Mouse (Mus musculus): ENCODE measurements at regions not wholly inside any gene's neighbourhood (a gene's known extent, or its start where the extent isn't known, plus 50 kb on each side); places are given as distances from the start of the nearest gene placed in this dataset.
"Not testable (repeated sequence)": the region's sequence is repeated elsewhere in the genome, so short reads cannot be mapped to it uniquely, and the experiment has no call there.

DNA sequence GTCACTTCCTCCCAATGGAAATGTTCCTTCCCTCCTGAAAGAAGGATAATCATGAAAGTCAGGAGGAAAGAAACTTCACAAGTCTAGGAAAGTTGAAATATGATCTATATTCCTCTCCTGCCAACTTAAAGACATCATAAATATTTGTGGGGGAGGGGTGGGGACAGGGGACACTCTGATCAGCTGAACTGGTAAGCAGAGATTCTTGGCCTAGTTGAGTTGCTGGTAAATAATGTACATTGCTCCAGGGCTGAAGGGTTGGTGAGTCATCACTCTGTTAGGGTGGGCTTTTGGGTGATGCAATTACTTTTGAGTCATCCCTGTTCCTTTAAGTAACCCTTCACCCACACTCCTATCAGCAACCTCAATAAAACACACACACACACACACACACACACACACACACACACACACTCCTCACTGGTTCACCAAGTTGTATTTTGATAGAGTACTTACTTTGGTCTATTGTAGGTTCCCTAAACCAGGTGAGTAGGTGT, 56.0 kb downstream of the Ccdc71l start:
- DNase-seq, result no peak

DNA sequence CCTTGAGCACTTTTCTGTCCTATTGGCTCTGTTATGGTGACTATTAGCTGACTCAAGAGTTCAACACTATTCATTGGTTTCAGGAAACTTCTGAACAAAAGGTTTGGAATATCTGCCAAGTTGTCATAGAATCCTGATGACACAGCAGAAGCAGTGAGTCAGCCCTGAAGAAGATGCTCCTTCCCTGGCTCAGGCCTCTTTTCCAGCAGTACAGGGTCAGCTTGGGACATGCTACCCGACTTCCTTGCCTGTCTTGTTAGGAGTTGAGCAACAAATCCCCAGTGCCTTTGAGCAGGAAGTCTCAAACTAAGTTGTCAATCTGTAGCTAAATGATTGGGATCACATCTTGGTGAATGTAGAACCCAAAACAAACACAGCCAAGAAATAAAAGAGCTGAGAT, 56.6 kb downstream of the Ccdc71l start:
- DNase-seq, result no peak

DNA sequence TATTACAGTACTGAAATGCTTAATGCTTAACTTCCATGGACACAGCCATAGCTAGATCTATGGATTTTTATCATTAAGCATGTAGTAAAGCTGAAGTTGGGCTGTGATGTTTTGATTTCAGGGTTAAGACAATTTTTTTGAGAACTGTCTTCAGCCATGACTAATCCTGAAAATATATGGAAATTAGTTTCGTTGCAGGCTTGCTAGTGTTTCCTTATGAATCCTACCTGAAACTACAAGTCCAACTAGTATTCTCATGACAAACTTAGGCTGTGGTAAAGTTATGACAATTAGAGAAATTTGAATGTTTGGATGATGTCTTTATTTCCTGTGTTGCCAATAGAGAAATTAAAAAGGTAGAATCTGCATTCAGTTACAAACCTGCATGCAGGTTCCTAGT, 59.7 kb downstream of the Ccdc71l start:
- no peak for DNase-seq

- no peak for DNase-seq
Measured at GRCm38 (mm10) chr12:32444770-32445169, 66.3 kb downstream of the Ccdc71l start.

GRCm38 (mm10) chr12:32445874-32446273, 67.4 kb downstream of the Ccdc71l start:
- no peak for DNase-seq

GRCm38 (mm10) chr12:32449373-32449772, 70.9 kb downstream of the Ccdc71l start:
- no peak for DNase-seq

DNA sequence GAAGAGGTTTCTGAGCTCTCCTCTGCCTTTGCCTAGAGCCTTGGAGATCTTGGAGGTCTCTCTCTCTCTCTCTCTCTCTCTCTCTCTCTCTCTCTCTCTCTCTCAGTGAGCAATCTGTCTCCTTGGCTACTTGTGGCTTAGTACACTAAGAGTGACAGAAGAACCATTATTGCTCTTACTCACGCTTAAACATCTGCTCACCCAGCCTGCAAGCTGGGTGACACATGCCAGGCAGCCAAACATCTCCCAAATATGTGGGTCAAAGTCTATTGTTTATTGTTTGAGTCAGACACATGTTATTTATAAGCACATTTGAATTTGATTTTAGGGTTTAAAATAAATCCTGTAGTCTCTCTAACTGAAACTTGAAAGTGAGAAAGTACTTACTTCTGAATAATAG, 72.7 kb downstream of the Ccdc71l start:
- peak; percentile 54 for DNase-seq

DNA sequence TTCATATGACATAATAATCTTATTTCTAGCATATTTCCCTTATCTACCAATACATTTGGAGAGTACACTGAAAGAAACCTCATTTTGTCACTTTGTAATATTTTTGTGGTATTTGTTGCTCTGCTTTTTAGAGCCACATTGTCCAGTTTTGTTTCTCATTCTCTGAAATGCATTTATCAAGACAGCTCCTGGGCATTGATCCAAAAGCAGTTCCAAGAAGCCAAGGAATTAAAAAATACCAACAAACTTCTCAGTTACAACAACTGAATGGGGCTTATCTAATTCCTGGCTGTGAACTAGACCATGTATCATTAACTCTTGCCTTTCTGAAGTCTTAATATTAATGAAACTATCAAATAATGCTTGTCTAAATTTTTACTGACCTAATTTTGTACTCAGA, 76.3 kb downstream of the Ccdc71l start:
- DNase-seq, result no peak

GRCm38 (mm10) chr12:32455231-32455630, 76.7 kb downstream of the Ccdc71l start:
- DNase-seq, result not testable (repeated sequence)

GRCm38 (mm10) chr12:32455913-32456312, 77.4 kb downstream of the Ccdc71l start:
- peak; percentile 80 for DNase-seq

GRCm38 (mm10) chr12:32456796-32457195, 78.3 kb downstream of the Ccdc71l start:
- DNase-seq, result peak; percentile 74

GRCm38 (mm10) chr12:32458386-32458785, 79.9 kb downstream of the Ccdc71l start:
- DNase-seq, result no peak

DNA sequence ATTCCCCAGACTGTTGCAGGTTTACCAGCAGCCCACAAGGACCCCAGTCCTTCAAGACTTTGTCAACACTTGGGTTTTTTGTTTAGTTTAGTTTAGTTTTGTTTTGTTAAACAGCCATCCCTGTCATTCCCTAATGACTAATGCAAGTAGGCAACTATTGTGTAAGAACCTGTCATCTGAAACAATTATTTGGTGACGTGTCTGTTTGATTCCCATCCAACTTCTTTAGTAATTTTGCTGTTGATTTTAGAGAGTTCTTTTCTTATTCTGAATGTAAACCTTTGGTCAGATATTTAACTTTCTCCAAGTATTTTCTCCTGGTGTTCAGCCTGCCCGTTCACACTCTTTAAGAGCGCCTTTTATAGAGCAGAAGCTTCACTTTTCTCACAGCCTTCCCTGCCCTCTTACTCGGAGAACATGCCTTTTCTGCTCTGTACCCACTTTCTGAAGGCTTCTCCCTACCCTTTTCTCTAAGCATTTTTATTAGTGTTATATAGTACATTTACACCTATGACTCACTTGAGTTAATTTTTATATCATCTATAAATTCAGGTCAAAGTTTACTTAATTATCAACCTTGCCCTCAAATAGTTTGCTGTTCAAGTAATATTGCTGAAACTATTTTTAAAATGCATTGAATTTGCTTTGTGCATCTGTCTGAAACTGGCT, 82.0 kb downstream of the Ccdc71l start:
- no peak for DNase-seq

GRCm38 (mm10) chr12:32465371-32465770, 86.9 kb downstream of the Ccdc71l start:
- DNase-seq, result no peak

- no peak for DNase-seq
Measured at GRCm38 (mm10) chr12:32469863-32470262, 91.4 kb downstream of the Ccdc71l start.

DNA sequence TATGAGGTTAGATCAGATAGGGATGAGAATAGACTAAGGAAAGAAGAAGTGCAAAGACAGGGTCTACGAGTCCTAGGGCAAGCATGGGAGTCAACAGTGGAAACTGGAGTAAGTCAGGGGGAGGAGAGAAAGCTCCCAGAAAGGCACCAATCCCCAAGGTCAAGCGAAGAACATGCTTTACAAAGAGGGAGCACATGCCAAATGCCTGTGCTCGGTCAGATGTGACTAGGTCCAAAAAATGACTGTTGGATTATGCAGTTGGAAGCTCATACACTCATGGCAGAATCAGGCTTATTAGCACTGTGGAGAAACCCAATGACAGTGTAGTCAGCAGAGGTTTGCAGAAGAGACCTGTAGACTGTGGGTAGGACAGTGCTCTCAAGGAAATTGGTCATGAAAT, 100.9 kb downstream of the Ccdc71l start:
- DNase-seq, result no peak

DNA sequence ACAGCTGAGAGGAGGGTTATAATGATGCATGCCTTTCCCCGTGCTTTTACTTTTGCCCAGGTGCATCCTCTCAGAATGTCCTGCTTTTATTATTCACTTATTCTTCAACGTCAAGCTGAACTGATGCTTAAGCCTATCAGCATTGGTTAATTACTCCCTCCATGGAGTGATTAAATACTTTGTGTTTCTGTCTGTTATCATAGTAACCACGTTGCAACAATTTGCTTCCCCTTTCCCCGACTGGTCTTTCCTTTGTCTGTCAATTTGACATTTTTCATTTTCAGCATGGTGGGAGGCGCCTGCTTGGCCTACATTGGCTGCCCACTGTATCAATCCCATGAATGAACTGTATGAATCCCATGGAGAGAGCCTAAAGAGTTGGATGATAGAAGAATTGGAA, 101.8 kb downstream of the Ccdc71l start:
- no peak for DNase-seq

DNA sequence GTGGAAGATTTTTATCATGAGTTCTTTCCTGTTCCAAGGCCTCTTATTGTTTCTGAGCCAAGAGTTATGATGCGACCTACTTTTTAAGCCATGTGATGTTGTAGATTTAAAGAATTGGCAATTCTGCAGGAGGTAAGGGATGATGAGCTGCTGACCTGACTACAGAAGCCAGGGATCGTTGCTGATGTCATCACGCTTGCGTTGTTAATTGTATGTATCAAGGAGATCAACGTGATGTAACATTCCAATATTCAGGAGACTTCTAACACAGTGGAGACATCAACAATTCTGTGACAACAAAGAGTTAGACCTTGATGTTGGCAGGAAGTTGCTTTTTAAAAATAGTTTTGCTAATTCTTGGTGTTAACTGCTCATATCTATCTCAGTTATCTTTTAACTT, 102.5 kb downstream of the Ccdc71l start:
- DNase-seq, result no peak

DNA sequence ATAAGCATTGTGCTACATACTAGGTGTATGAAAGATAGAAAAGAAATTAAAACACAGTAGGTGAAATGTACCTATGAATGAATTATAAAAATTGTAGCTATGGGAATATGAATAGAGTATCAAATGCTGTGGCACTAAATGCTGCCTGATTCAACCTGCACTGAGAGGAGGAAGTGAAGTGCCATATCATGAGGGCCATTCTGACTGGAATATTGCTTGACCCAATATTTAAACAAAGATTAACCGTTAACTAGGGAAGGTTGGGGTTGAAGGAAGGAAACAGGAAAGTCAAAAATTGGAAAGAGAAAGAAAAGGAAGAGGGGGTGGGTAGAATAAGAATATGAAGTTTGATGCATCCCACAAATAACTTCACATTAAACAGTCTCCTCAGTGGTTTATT, 103.8 kb downstream of the Ccdc71l start:
- DNase-seq, result no peak

DNA sequence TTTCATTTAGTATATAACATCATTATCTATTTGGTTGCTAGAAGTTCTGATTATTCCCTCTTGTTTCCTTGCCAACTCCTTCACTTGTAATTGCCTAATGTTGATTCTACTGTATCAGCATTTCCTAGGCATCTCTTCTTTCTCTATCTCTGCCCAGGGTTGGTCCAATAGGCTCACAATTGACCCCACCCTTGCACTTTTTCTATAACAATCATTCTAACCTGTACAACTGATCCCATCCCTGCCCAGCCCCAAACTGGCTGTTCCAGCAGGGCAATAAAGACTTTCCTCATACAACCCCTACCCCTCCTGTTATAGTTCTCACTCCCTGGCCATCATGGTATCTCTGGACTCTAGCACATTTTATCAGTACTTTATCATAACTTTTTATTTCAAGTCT, 104.3 kb downstream of the Ccdc71l start:
- no peak for DNase-seq

DNA sequence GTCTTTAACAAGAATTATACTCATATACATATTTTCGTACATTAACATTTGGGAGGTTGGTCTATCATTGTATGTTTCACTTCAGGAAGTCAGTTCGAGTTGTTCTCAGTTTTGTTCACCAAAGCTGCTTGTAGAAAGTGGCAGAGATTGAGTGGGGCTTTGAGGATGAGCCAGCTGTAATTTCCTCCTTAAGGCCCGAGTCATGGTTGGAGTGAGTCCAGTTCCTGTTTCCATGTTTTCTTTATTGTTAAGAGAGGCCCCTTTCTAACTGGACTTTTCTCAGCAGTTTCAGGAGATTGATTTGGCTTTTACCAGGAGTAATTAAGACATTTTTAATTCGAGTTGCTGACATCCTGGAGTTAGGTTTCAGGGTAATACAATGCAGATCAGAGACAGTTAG, 107.7 kb downstream of the Ccdc71l start:
- no peak for DNase-seq

- DNase-seq, result no peak
Measured at GRCm38 (mm10) chr12:32486729-32487128, 108.2 kb downstream of the Ccdc71l start.

GRCm38 (mm10) chr12:32487883-32488577, 109.5 kb downstream of the Ccdc71l start:
- no peak for DNase-seq

DNA sequence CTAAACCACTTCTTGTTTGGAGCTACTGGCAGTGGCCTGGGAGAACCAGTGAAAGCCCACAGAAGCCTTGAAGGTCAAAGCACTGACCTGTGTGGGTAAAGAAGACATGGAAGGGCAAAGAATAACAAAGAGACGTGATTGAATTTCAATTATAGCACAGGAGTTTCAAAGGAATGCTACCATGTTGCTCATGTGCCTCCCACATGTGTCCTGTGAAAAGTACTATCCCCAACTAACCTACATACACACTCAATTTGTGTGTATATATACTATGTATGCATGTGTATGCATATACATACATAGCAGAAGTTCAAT, 110.0 kb downstream of the Ccdc71l start:
- DNase-seq, result no peak

Data from retina, postnatal 1 day (tissue).